Mouse (Mus musculus) CD4-positive, CD25-positive, alpha-beta regulatory T cell, adult 4 months (primary cell): ENCODE measurements around the gene Cmtm6. TPM values are rescaled to one million over a fixed set of nuclear protein-coding genes. Genes with fewer than 3 reads are reported as not detected.

Experiments used
- ATAC-seq: one replicate; pipeline ENCODE4 v1.8.0; 2017
- polyA plus RNA-seq, 2 experiments: library from polyadenylated mRNA; unstranded; fragments of 100-300 nt; shearing (Covaris generic); gene quantifications; one replicate each; pipeline ENCODE4 v1.2.1; 2017

The Cmtm6 gene
- polyA plus RNA-seq, 2 experiments from 2014 or later = 74.0 to 81.7 TPM

DNA sequence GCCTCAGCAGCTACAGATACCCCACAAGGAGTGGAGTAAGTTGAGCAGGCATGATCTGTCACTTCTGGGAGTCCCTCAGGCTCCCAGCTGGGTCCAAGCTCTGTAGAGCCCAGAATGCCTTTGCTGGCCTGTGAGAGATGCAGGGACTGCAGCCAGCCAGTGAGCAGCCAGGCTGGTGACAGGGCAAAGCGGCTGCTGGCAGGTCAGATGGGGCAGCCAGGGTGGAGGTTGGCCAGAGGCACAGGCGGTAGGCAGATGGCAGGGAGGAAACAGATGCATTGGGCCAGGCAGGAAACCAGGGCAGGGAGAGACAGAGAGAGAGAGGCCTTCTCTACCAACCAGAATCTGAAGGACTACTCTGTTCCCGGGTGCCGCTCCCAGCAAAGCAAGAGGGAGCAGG is 44.4 kb downstream of the Cmtm6 start:
- no peak for ATAC-seq

DNA sequence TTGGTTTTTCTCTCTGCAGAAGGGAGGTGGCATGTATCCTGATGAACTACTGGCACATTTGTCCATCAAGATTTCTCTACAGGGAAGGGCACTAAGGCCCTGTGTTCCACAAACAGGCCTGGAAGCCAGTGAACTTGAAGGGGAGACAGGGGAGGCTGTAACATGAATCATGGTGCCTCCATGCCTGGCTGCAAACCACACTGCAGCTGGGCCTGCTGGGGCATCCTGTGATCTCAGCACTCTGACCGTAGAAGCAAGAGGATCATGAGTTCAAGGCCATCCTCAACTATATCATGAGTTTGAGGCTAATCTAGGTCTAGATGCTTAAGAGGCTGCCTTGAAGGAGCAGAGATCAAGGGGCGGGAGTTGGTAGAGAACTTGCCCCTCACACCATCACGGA is 45.4 kb downstream of the Cmtm6 start:
- ATAC-seq = no peak

- ATAC-seq = no peak
These were observed 46.5 kb downstream of the Cmtm6 start for GRCm38 (mm10) chr9:114777178-114778046.

DNA sequence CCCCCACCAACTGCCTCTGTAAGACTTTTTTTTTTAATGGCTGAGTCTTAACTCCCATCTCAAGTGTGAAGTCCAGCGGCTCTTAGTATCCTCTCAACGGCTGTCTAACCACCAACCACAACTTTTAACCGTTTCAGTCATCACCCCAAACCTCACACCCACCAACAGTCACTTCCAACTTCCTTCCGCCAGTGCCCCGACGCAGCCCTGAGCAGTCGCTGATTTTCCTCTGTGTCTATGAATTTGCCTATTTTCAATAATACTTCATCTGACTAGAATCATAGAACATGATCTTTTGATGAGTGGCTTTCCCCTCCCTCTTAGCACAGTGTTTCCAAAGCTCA is 47.1 kb downstream of the Cmtm6 start:
- peak; percentile 56 for ATAC-seq

GRCm38 (mm10) chr9:114778877-114779276 is 48.0 kb downstream of the Cmtm6 start:
- no peak for ATAC-seq

GRCm38 (mm10) chr9:114779984-114780745 is 49.2 kb downstream of the Cmtm6 start:
- ATAC-seq = no peak

DNA sequence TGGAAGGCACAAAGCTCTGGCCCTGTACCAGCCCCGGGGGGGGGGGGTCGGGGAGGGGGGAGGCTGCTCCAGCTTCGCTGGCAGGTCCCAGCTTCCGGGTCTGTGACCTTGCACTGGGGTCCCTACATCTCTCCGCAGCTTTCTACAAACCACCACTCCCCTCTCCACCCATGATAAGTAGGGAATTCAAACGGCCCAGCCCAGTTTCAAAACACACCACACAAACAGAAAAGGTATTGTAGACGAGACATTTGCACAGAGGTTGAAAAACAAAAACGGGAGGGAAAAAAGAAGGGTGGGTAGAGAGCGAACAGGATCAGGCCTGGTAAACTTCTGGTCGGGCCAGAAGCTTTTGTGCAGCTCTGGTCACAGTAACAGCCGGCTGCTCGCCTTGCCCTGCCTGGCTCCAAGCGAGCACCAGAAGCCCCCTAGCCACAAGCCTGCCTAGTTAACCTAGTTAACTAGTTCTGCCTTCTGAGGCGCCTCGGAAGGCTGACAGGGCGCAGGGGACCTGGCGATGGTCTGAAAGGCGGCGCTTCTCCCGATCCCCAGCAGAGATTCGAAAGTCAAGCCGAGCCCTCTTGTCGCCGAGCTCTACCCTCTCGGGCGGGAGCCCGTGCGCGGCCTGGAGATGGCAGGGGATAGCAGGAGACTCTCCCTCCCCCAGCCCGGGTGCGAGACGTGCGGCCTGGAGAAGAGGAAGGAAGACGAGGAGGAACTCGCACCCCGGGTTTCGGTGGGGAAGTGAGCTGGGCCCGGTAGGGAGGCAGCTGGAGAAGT is 50.0 kb downstream of the Cmtm6 start:
- peak; percentile 23 for ATAC-seq

- ATAC-seq = peak; percentile 75
These were observed 50.8 kb downstream of the Cmtm6 start, which contains the start of gene Cmtm7 for GRCm38 (mm10) chr9:114781526-114782212. Cmtm7 (minus strand) TSS chr9:114781856.

- ATAC-seq = no peak
These were observed 54.7 kb downstream of the Cmtm6 start for GRCm38 (mm10) chr9:114785432-114786125.

DNA sequence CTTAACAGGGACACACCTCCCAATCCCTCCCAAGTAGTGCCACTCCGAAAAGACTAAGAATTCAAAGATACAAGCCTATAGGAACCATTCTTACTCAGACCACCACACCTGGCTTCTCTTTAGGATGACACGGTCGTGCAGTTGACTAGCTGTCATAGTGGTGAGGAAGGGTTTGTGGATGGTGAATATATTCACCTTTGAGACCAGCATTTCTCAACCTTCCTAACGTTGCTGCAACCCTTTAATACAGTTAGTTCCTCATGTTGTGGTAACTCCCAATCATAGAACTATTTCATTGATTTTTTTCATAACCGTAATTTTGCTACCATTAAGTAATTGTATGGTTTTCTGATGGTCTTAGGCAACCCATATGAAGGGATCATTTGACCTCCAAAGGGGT is 56.2 kb downstream of the Cmtm6 start:
- ATAC-seq = no peak

DNA sequence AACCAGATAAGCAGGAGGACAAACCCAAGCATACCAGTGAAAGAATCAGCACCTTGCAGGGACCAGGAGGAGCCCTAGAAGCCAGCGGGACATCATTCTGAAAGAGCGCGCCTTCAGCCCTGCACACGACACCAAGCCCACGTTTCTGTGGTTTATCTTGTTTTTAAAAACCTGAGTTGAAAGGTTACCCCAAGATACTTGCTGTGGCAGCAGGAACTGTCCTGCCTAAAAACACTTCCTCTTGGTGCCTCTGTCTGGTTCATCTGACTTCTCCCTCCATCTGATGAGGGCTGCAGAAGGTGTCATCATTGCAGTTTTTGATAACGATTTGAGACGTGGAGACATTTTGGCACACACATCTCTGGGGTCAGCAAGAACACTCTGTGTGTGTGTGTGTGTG is 56.8 kb downstream of the Cmtm6 start:
- ATAC-seq = peak; percentile 95

- ATAC-seq = no peak
These were observed 57.8 kb downstream of the Cmtm6 start for GRCm38 (mm10) chr9:114788697-114789096.

DNA sequence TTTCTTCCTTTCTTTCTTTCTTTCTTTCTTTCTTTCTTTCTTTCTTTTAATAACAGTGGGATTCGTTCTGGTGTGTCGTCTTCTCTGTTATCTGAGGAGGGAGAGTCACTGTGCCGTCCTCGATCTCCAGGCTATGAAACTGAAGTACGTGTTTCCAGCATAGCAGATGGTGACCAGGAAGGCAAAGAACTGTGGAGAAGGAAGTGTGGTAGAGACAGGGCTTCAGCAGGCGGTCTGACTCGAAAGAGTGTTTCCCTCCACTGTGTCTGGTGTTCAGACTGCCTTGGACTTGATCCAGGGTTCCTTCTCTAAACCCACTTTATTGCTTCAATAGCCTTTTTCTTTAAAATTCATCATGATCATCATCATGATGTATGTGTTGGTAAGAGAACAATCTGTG is 58.6 kb downstream of the Cmtm6 start:
- ATAC-seq = no peak

DNA sequence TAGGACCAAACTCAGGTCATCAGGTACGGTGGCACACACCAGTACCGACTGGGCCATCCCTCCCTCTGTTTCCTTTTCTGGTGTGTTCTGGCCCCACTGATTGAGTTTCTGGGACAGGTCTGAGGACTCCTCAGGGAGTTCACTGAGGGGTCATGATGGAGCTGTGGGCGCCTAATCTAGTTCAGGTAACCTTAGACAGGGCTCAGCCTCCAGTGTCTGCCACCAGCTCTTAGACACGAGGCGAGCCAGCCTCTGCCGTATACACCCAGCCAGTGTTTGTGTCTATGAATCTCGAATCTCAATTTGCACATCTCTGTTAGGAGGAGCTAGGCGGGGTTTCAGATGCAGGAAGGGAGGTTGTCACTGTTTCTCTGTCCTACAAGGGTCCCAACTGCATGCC is 59.1 kb downstream of the Cmtm6 start:
- no peak for ATAC-seq

GRCm38 (mm10) chr9:114793764-114794295 is 62.9 kb downstream of the Cmtm6 start:
- ATAC-seq = no peak

GRCm38 (mm10) chr9:114794491-114794890 is 63.6 kb downstream of the Cmtm6 start:
- ATAC-seq = peak; percentile 75

- ATAC-seq = no peak
These were observed 65.6 kb downstream of the Cmtm6 start for GRCm38 (mm10) chr9:114796473-114797050.

DNA sequence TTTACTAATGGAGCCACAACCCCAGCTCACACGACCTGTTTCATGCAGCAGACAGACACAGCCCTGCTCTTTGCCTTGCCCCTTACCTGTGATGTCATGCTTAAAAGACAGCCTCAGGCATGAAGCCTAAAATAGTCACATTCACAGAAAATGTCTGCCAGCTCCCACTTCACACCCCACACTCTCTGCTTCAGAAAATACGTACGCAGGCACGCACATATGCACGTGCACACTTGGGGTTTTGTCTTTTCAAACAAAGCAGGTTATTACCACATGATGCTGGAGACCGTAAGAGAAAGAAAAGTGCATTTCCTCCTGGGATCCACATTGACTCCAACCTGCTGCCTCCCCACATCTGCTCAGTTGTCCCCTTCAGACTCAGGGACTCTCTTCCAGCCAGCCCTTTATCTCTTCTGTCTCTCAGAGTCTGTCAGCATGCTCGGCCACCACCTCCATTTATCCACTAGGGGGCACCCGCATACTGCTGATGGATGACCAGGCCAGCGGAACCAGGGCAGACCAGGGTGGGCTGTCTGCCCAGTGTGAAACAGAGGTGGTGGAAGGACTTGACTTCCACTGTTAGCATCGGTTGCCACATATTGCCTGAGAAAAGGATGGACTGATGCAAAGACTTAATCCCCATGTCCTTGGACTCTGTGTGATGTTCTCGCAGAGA is 66.6 kb downstream of the Cmtm6 start:
- ATAC-seq = peak; percentile 72

GRCm38 (mm10) chr9:114798845-114799244 is 67.9 kb downstream of the Cmtm6 start:
- ATAC-seq = no peak
